Mouse (Mus musculus): Measurements from ENCODE around the gene Pin1rt1. TPM values are rescaled to one million over a fixed set of nuclear protein-coding genes. Genes with fewer than 3 reads are reported as not detected.

The Pin1rt1 gene
- total and polyA plus RNA-seq, 3 experiments, result not detected

- TF ChIP-seq KAT2A (IDR thresholded peaks at IDR 0.05; ENCODE audit: insufficient replicate concordance, low read length), result no peak
- no peak for TF ChIP-seq E2F4 (IDR thresholded peaks at IDR 0.05; ENCODE audit: insufficient replicate concordance, low read depth, low read length)
- no peak for TF ChIP-seq USF1 (IDR thresholded peaks at IDR 0.05; ENCODE audit: low read depth, low read length)
- TF ChIP-seq RCOR1 (conservative IDR thresholded peaks at IDR 0.05; ENCODE audit: low read depth, low read length), result no peak
- no peak for TF ChIP-seq USF2 (conservative IDR thresholded peaks at IDR 0.05; ENCODE audit: low read depth, low read length)
- no peak for TF ChIP-seq RAD21 (IDR thresholded peaks at IDR 0.05; ENCODE audit: low read depth, low read length)
- H3K4me3 ChIP-seq (replicated peaks in 1 of 3; ENCODE audit: low read depth in 2 of 3, low read length in 2 of 3, poor library complexity in 1 of 3), result no peak overlapping the region
- in situ Hi-C loops (cut with MboI; ENCODE audit: low pct_ligation_motif_present, low pct_unique_long_range_greater_than_20kb, low sequenced_read_pairs), result loop anchor here (10.0 kb wide), 1 partner anchor 55 kb away; no protein-coding TSS in a partner anchor
These were observed 23.5 kb upstream of the Pin1rt1 start for GRCm38 (mm10) chr2:104739691-104740090.

DNA sequence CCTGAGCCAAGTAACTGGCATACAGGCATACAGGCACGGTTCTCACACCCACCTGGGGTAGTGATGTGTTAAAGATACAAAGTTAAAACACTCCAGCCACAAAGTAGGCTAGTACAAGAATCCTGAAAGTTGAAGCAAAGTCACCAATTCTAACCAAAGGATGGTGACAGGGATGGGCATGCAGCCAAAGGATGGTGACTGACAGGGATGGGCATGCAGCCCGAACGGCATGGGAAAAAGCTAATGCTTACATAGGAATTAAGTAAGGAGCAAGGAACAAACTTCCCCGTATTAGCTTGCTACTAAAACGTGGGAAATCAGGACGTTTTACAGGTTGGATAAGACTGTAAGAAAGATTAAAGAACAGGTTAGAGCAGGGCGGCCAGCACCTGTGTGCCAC lies 20.1 kb upstream of the Pin1rt1 start:
- no peak for DNase-seq (ENCODE audit: extremely low read depth)
- Histone ChIP-seq H3K4me1 (ENCODE audit: control insufficient read depth in 1 of 2, insufficient read depth in 2 of 2) (peaks cover 12 to 38% of the 10 kb centered on the region in 2 experiments), H3K9ac (ENCODE audit: insufficient read depth, low read depth) (no peak overlapping the region), H3K27me3 (replicated peaks) (no peaks in the 10 kb centered on the region), H3K9me3 (replicated peaks; ENCODE audit: low read length) (no peaks in the 10 kb centered on the region), H3K79me2 (replicated peaks; ENCODE audit: control insufficient read depth, extremely low read depth, insufficient read depth, poor library complexity, severe bottlenecking) (no peaks in the 10 kb centered on the region), H3K4me3 (replicated peaks in 1 of 3; ENCODE audit: low read depth in 2 of 3, low read length in 2 of 3, poor library complexity in 1 of 3) (no peak overlapping the region), H3K27ac (ENCODE audit: insufficient read depth, low read depth) (no peak overlapping the region), H3K4me2 (ENCODE audit: insufficient read depth, low read depth, poor library complexity, severe bottlenecking) (no peak overlapping the region), H3K36me3 (replicated peaks in 1 of 2; ENCODE audit: control insufficient read depth in 1 of 2, insufficient read depth in 1 of 2, low read length in 1 of 2) (no peaks in the 10 kb centered on the region)
- dilution Hi-C loops (cut with MboI; ENCODE audit: extremely low pct_ligation_motif_present, extremely low pct_unique_long_range_greater_than_20kb, low sequenced_read_pairs), result no loop called here
- in situ Hi-C loops (cut with MboI; ENCODE audit: low pct_ligation_motif_present, low pct_unique_long_range_greater_than_20kb, low sequenced_read_pairs), result no loop called here
- TF ChIP-seq GABPA (IDR thresholded peaks at IDR 0.05; ENCODE audit: insufficient replicate concordance, low read depth, low read length), result no peak
- TF ChIP-seq NELFE (IDR thresholded peaks at IDR 0.05; ENCODE audit: low read depth, low read length), result no peak
- TF ChIP-seq MEF2A (IDR thresholded peaks at IDR 0.05; ENCODE audit: borderline replicate concordance, low read depth, low read length), result no peak
- no peak for TF ChIP-seq SIN3A (IDR thresholded peaks at IDR 0.05; ENCODE audit: low read length)
- TF ChIP-seq CHD2 (IDR thresholded peaks at IDR 0.05; ENCODE audit: low read length), result no peak
- no peak for TF ChIP-seq ZKSCAN1 (IDR thresholded peaks at IDR 0.05; ENCODE audit: borderline replicate concordance, low read depth, low read length)
- TF ChIP-seq RAD21 (IDR thresholded peaks at IDR 0.05; ENCODE audit: low read depth, low read length), result no peak
- no peak for TF ChIP-seq JUN (IDR thresholded peaks at IDR 0.05; ENCODE audit: insufficient read depth, low read depth, low read length)
- TF ChIP-seq MAFK (IDR thresholded peaks at IDR 0.05; ENCODE audit: insufficient replicate concordance, low read length), result no peak
- no peak for TF ChIP-seq RCOR1 (conservative IDR thresholded peaks at IDR 0.05; ENCODE audit: low read depth, low read length)
- no peak for TF ChIP-seq CTCF (conservative IDR thresholded peaks at IDR 0.05 in 1 of 2, IDR thresholded peaks at IDR 0.05 in 1 of 2; ENCODE audit: low read depth in 2 of 2, low read length in 2 of 2)
- TF ChIP-seq USF2 (conservative IDR thresholded peaks at IDR 0.05; ENCODE audit: low read depth, low read length), result no peak
- no peak for TF ChIP-seq MAX (IDR thresholded peaks at IDR 0.05; ENCODE audit: low read length)
- no peak for TF ChIP-seq HCFC1 (IDR thresholded peaks at IDR 0.05; ENCODE audit: low read depth, low read length)
- no peak for TF ChIP-seq TCF12 (IDR thresholded peaks at IDR 0.05; ENCODE audit: low read depth, low read length)
- no peak for TF ChIP-seq MAZ (IDR thresholded peaks at IDR 0.05; ENCODE audit: low read depth, low read length)

More at GRCm38 (mm10) chr2:104739691-104740090, 23.5 kb upstream of the Pin1rt1 start:
- dilution Hi-C loops (cut with MboI; ENCODE audit: extremely low pct_ligation_motif_present, extremely low pct_unique_long_range_greater_than_20kb, low sequenced_read_pairs), result no loop called here
- no peak for DNase-seq (ENCODE audit: extremely low read depth)
- no peak overlapping the region for H3K27ac ChIP-seq (ENCODE audit: insufficient read depth, low read depth)
- no peaks in the 10 kb centered on the region for H3K27me3 ChIP-seq (replicated peaks)
- no peaks in the 10 kb centered on the region for H3K79me2 ChIP-seq (replicated peaks; ENCODE audit: control insufficient read depth, extremely low read depth, insufficient read depth, poor library complexity, severe bottlenecking)
- H3K4me2 ChIP-seq (ENCODE audit: insufficient read depth, low read depth, poor library complexity, severe bottlenecking), result no peak overlapping the region
- H3K4me1 ChIP-seq (ENCODE audit: control insufficient read depth in 1 of 2, insufficient read depth in 2 of 2), result peaks cover 6 to 20% of the 10 kb centered on the region in 2 experiments
- no peaks in the 10 kb centered on the region for H3K36me3 ChIP-seq (replicated peaks in 1 of 2; ENCODE audit: control insufficient read depth in 1 of 2, insufficient read depth in 1 of 2, low read length in 1 of 2)
- H3K9me3 ChIP-seq (replicated peaks; ENCODE audit: low read length), result no peaks in the 10 kb centered on the region
- H3K9ac ChIP-seq (ENCODE audit: insufficient read depth, low read depth), result no peak overlapping the region

All from CH12.LX (cell line).